Mouse (Mus musculus) left cerebral cortex, postnatal 4 days (tissue): Measurements from ENCODE around the gene Rrp1. TPM values are rescaled to one million over a fixed set of nuclear protein-coding genes. Genes with fewer than 3 reads are reported as not detected.
A peak's percentile ranks its signal among the peaks of the same experiment; 100 is the strongest.

ENCODE experiments used
- DNase-seq: peaks from one replicate; pipeline ENCODE4 v3.0.0-alpha.2; 2022
- intact Hi-C: fragments of 180-260 bp; cut with DNase I; formaldehyde crosslinking; loops from one replicate; pipeline ENCODE4 v1.15.1; 2025
- microRNA-seq: library from miRNA; unstranded; fragments of <30 nt; microRNA quantifications from one replicate; pipeline ENCODE4 v1.2.0, GENCODE M21; 2022
- total RNA-seq, 2 experiments: library from RNA; stranded (reverse); gene quantifications; 2 replicates each; pipeline ENCODE4 v1.2.3; 2021

Gene Rrp1
- total RNA-seq, 2 experiments from 2014 or later: 295 to 298 TPM

- intact Hi-C loops: no loop called here
- peak; percentile 61 for DNase-seq
Observed at GRCm38 (mm10) chr10:78351887-78352665, 60.8 kb downstream of the Rrp1 start, which contains the start of gene Agpat3. Gene Agpat3 (minus strand): TSS chr10:78352489.

- intact Hi-C loops: no loop called here
- DNase-seq: no peak
Observed at GRCm38 (mm10) chr10:78351564-78351886, 61.3 kb downstream of the Rrp1 start.

GRCm38 (mm10) chr10:78350796-78351556 lies 61.9 kb downstream of the Rrp1 start:
- intact Hi-C loops: no loop called here
- peak; percentile 34 for DNase-seq

Small RNA genes within 50 kb of the gene (microRNA-seq; reads per million reads assigned to microRNA genes)
- gene Mir6410: not detected
- gene Mir6907: 3.0 reads per million, percentile 1 among the genes with 10 or more reads in this experiment
- gene Mir6908: not detected

Other genes with a start within 250 kb of the Rrp1 start
- gene D10Jhu81e, start 243.3 kb downstream of the Rrp1 start, total RNA-seq: 10 to 100 TPM; 52.6 to 59.3 TPM
- gene Pwp2, start 227.9 kb downstream of the Rrp1 start, total RNA-seq: 10 to 100 TPM; 22.6 to 23.7 TPM
- 10 to 100 TPM; 85.8 to 86.5 TPM for gene Trappc10, start 168.4 kb downstream of the Rrp1 start, total RNA-seq
- 100 to 1,000 TPM; 169 to 181 TPM for gene Agpat3, start 60.6 kb downstream of the Rrp1 start, total RNA-seq
- 10 to 100 TPM; 40.0 to 40.8 TPM for gene Cstb, start 12.6 kb upstream of the Rrp1 start, total RNA-seq
- gene Pdxk, start 51.9 kb upstream of the Rrp1 start, total RNA-seq: 10 to 100 TPM; 41.1 to 45.1 TPM
- gene Olfr1358, start 104.4 kb upstream of the Rrp1 start, total RNA-seq: not detected
- 10 to 100 TPM; 30.0 to 39.9 TPM for gene Ilvbl, start 161.3 kb upstream of the Rrp1 start, total RNA-seq
- gene Syde1, start 178.9 kb upstream of the Rrp1 start, total RNA-seq: 1 to 10 TPM; 4.1 to 4.7 TPM
- gene Olfr1357, start 205.0 kb upstream of the Rrp1 start, total RNA-seq: not detected